In genomic region chr1:121328193-121328555, GRCm38 (mm10) we compare ENCODE assay signal across 8 mouse cellular contexts. TPM values are rescaled to one million over a fixed set of nuclear protein-coding genes. Genes with fewer than 3 reads are reported as not detected.
DNase-seq lines count a peak whose midpoint lies in the region; ATAC-seq and TF ChIP-seq lines count a peak whose summit lies in the region.

No protein-coding gene starts in this region.

- no peak for TF ChIP-seq CTCF in midbrain, postnatal 0 days (IDR thresholded peaks at IDR 0.05)

- ATAC-seq in lung, embryonic 16.5 days (ENCODE audit: low read depth): peak; percentile 63
- ATAC-seq in embryonic facial prominence, embryonic 12.5 days (ENCODE audit: insufficient number of reproducible peaks, insufficient read depth, low FRiP score, low TSS enrichment): peak; percentile 54
- ATAC-seq in intestine, embryonic 15.5 days: peak; percentile 78
- peak; percentile 20 for ATAC-seq in midbrain, postnatal 0 days (ENCODE audit: low FRiP score)

- DNase-seq in lung, adult 18-20 months: no peak
- no peak for DNase-seq in midbrain, postnatal 0 days (ENCODE audit: low spot score)
- no peak for DNase-seq in urinary bladder, postnatal 36 days (ENCODE audit: low spot score in 2 of 2)
- DNase-seq in right cerebral cortex, postnatal 36 days (ENCODE audit: low spot score in 2 of 2): no peak
- DNase-seq in thymus, postnatal 0 days (ENCODE audit: low spot score): no peak

- peak overlapping the region; percentile 92 for H3K27ac ChIP-seq in lung, embryonic 16.5 days (ENCODE audit: low read length)
- H3K27ac ChIP-seq in embryonic facial prominence, embryonic 12.5 days: peak overlapping the region; percentile 86
- peak overlapping the region; percentile 88 for H3K27ac ChIP-seq in intestine, embryonic 15.5 days
- H3K27ac ChIP-seq in midbrain, postnatal 0 days (ENCODE audit: low read depth, low read length): peak overlapping the region; percentile 78

- peak overlapping the region; percentile 88 for H3K4me3 ChIP-seq in lung, embryonic 16.5 days (ENCODE audit: low read length)
- peak overlapping the region; percentile 78 for H3K4me3 ChIP-seq in embryonic facial prominence, embryonic 12.5 days
- peak overlapping the region; percentile 77 for H3K4me3 ChIP-seq in intestine, embryonic 15.5 days (replicated peaks)
- peak overlapping the region; percentile 80 for H3K4me3 ChIP-seq in midbrain, postnatal 0 days (ENCODE audit: low read depth, low read length)

- no peaks in the 10 kb centered on the region for H3K27me3 ChIP-seq in lung, embryonic 16.5 days (ENCODE audit: control insufficient read depth, insufficient read depth, low read depth, low read length)
- no peaks in the 10 kb centered on the region for H3K27me3 ChIP-seq in embryonic facial prominence, embryonic 12.5 days
- no peaks in the 10 kb centered on the region for H3K27me3 ChIP-seq in intestine, embryonic 15.5 days (replicated peaks)
- H3K27me3 ChIP-seq in midbrain, postnatal 0 days (ENCODE audit: insufficient read depth, low read length): no peaks in the 10 kb centered on the region

- WGBS in lung, embryonic 16.5 days: 3% methylated on average over 7 of the region's 7 CpGs
- WGBS in embryonic facial prominence, embryonic 12.5 days: 2% methylated on average over 7 of the region's 7 CpGs
- 3% methylated on average over 7 of the region's 7 CpGs for WGBS in intestine, embryonic 15.5 days
- 4% methylated on average over 7 of the region's 7 CpGs for WGBS in midbrain, postnatal 0 days

- H3K4me1 ChIP-seq in lung, embryonic 16.5 days (replicated peaks; ENCODE audit: control insufficient read depth, insufficient read depth, low read length): peaks cover 6% of the 10 kb centered on the region; the same call in 1 of the 2 replicates
- H3K4me1 ChIP-seq in embryonic facial prominence, embryonic 12.5 days: peaks cover 5% of the 10 kb centered on the region; the same call in 1 of the 2 replicates
- peaks cover 5% of the 10 kb centered on the region for H3K4me1 ChIP-seq in intestine, embryonic 15.5 days (replicated peaks)
- H3K4me1 ChIP-seq in midbrain, postnatal 0 days (ENCODE audit: insufficient read depth, low read length): no peaks in the 10 kb centered on the region; the same call in 1 of the 2 replicates

- peak overlapping the region; percentile 90 for H3K9ac ChIP-seq in lung, embryonic 16.5 days (ENCODE audit: low read length)
- peak overlapping the region; percentile 76 for H3K9ac ChIP-seq in embryonic facial prominence, embryonic 12.5 days
- peak overlapping the region; percentile 74 for H3K9ac ChIP-seq in intestine, embryonic 15.5 days
- peak overlapping the region; percentile 86 for H3K9ac ChIP-seq in midbrain, postnatal 0 days (replicated peaks; ENCODE audit: low read length, poor library complexity, severe bottlenecking)

- H3K9me3 ChIP-seq in lung, embryonic 16.5 days (ENCODE audit: control insufficient read depth, low read length): no peaks in the 10 kb centered on the region
- H3K9me3 ChIP-seq in embryonic facial prominence, embryonic 12.5 days: no peaks in the 10 kb centered on the region
- H3K9me3 ChIP-seq in intestine, embryonic 15.5 days: no peaks in the 10 kb centered on the region
- no peaks in the 10 kb centered on the region for H3K9me3 ChIP-seq in midbrain, postnatal 0 days (ENCODE audit: low read length)

- H3K36me3 ChIP-seq in lung, embryonic 16.5 days (ENCODE audit: control insufficient read depth, insufficient read depth, low read length): no peaks in the 10 kb centered on the region
- no peaks in the 10 kb centered on the region for H3K36me3 ChIP-seq in embryonic facial prominence, embryonic 12.5 days
- no peaks in the 10 kb centered on the region for H3K36me3 ChIP-seq in intestine, embryonic 15.5 days
- no peaks in the 10 kb centered on the region for H3K36me3 ChIP-seq in midbrain, postnatal 0 days (ENCODE audit: insufficient read depth, low read length)

- peak overlapping the region; percentile 87 for H3K4me2 ChIP-seq in lung, embryonic 16.5 days (ENCODE audit: low read depth, low read length)
- H3K4me2 ChIP-seq in embryonic facial prominence, embryonic 12.5 days (replicated peaks): peak overlapping the region; percentile 71
- H3K4me2 ChIP-seq in intestine, embryonic 15.5 days (replicated peaks): peak overlapping the region; percentile 80
- peak overlapping the region; percentile 80 for H3K4me2 ChIP-seq in midbrain, postnatal 0 days (ENCODE audit: low read depth, low read length, poor library complexity, severe bottlenecking)

RNA-seq across cellular contexts. Expression of gene Insig2, which starts 4.2 kb away (rescaled TPM):
- polyA plus RNA-seq in lung, embryonic 16.5 days (2015; fragmentation: Nextera tagmentation; extraction: Ambion mirVana): 34.3 and 38.3 TPM in 2 replicates
- 23.3 and 23.5 TPM in 2 replicates for polyA plus RNA-seq in embryonic facial prominence, embryonic 12.5 days (2016; fragmentation: Nextera tagmentation; extraction: Ambion mirVana)
- polyA plus RNA-seq in intestine, embryonic 15.5 days (2015; fragmentation: Nextera tagmentation; extraction: Ambion mirVana): 25.6 and 31.9 TPM in 2 replicates
- total RNA-seq in midbrain, postnatal 0 days (2014; rRNA removed): 22.9 and 24.3 TPM in 2 replicates
- 35.7 and 44.9 TPM in 2 replicates for polyA plus RNA-seq in midbrain, postnatal 0 days (2015; fragmentation: Nextera tagmentation; extraction: Ambion mirVana)
- 43.0 and 45.0 TPM in 2 replicates for polyA plus RNA-seq in thymus, postnatal 0 days (2015; fragmentation: Nextera tagmentation; extraction: Ambion mirVana)

Comparison
In these comparisons a context has a peak if more than half of its experiments do, and no peak if none do; other contexts are left out.
1. ATAC-seq: peak in every context shown above with its lines; median percentile 78 in intestine, embryonic 15.5 days; 63 in lung, embryonic 16.5 days; 54 in embryonic facial prominence, embryonic 12.5 days; 20 in midbrain, postnatal 0 days.